Mouse (Mus musculus) B cell, adult 67 days (primary cell): Measurements from ENCODE around the gene Olfr1317. TPM values are rescaled to one million over a fixed set of nuclear protein-coding genes. Genes with fewer than 3 reads are reported as not detected.

Experiments
- total RNA-seq, 2 experiments: library from RNA; stranded (reverse); gene quantifications; 4 replicates each; pipeline ENCODE4 v1.2.4; 2023

Olfr1317 gene
- total RNA-seq = not detected

GRCm38 (mm10) chr2:112140029-112140428 lies at the start of gene Olfr1317:
Olfr1317 (plus strand) TSS chr2:112140329.

DNA sequence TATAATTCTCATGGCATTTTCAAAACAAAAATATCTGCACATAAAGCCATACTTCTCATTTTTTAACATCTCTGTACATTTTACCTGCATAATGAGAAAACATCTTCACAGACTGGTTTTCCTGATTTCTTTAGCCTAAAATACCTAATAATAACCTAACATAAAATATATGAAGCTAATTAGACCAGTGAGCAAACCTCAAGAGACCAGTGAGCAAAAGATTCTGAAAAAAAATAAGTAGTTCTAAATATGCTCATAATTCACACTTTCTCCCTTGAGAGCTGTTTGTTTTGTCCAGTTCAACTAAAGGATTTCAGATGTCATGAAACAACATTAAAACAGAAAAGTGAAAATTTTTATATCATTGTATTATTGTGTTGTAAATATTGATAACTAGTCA lies 43.4 kb upstream of the Olfr1317 start, which contains the start of gene Olfr1314:
Gene Olfr1314 (minus strand): TSS at position 101 of the 400 bp plus-strand sequence.

DNA sequence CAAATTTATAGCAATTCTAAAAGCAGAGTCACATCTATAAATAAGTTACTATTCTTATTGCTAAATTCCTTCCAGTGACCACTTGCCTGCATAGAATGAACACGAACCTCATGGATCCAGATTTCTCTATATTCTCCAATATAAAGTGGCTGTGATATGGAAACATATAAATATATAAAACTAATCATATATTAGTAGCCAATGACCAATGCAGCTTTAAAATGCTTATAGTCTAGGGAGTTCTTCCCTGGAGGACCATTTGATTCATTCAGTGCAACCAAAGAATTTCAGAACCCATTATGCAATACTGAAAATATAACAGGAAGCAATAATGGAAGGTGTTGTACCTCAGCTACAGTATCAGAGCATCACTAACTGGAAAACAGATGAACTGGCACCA lies 24.8 kb upstream of the Olfr1317 start, which contains the start of gene Olfr1315-ps1:
Gene Olfr1315-ps1 (minus strand): TSS at position 101 of the 400 bp plus-strand sequence.

DNA sequence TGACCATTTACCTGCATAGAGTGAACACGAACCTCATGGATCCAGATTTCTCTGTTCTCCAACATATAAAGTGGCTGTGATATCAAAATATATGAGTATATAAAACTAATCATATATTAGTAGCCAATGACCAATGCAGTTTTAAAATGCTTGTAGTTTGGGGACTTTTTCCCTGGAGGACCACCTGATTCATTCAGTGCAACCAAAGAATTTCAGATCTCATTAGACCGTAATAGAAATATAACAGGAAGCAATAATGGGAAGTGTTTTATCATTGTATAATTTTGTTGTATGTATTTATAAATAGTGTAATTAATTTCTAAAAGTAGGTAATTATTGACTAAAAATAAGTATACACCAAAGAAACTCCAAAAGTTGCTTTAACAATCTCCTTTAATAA lies 5.3 kb upstream of the Olfr1317 start, which contains the start of gene Olfr1316:
Gene Olfr1316 (minus strand): TSS at position 101 of the 400 bp plus-strand sequence.

GRCm38 (mm10) chr2:112153898-112154297 lies 13.8 kb downstream of the Olfr1317 start, which contains the start of gene Olfr1318:
Olfr1318 (plus strand) TSS chr2:112154198.

Other genes starting within 250 kb of the Olfr1317 start
- not detected for gene Olfr1306, start 224.1 kb upstream of the Olfr1317 start, total RNA-seq
- under 1 TPM; 0.06 to 0.09 TPM for gene Olfr1307, start 190.9 kb upstream of the Olfr1317 start, total RNA-seq
- not detected for gene Olfr1308, start 175.4 kb upstream of the Olfr1317 start, total RNA-seq
- not detected for gene Olfr1309, start 150.0 kb upstream of the Olfr1317 start, total RNA-seq
- not detected for gene Olfr1310, start 127.6 kb upstream of the Olfr1317 start, total RNA-seq
- not detected for gene Olfr1311, start 115.9 kb upstream of the Olfr1317 start, total RNA-seq
- not detected for gene Olfr1312, start 90.1 kb upstream of the Olfr1317 start, total RNA-seq
- gene Olfr1313, start 62.5 kb upstream of the Olfr1317 start, total RNA-seq = not detected
- gene Olfr1314, start 43.5 kb upstream of the Olfr1317 start, total RNA-seq = not detected
- not detected for gene Olfr1315-ps1, start 24.9 kb upstream of the Olfr1317 start, total RNA-seq
- gene Olfr1316, start 5.4 kb upstream of the Olfr1317 start, total RNA-seq = not detected
- not detected for gene Olfr1318, start 13.9 kb downstream of the Olfr1317 start, total RNA-seq
- 10 to 100 TPM in 1 of 2 experiments, 1 to 10 TPM in 1; 9.5 to 10.7 TPM for gene Lpcat4, start 99.1 kb downstream of the Olfr1317 start, total RNA-seq
- gene Nutm1, start 119.0 kb downstream of the Olfr1317 start, total RNA-seq = not detected
- gene Nop10, start 121.6 kb downstream of the Olfr1317 start, total RNA-seq = 10 to 100 TPM; 72.2 to 76.9 TPM
- gene Slc12a6, start 125.5 kb downstream of the Olfr1317 start, total RNA-seq = 100 to 1,000 TPM; 358 to 399 TPM
- under 1 TPM; 0.32 to 0.36 TPM for gene Gm21985, start 126.0 kb downstream of the Olfr1317 start, total RNA-seq
- 10 to 100 TPM; 29.0 to 29.5 TPM for gene Emc4, start 227.7 kb downstream of the Olfr1317 start, total RNA-seq
- 10 to 100 TPM; 11.8 to 13.6 TPM for gene Katnbl1, start 238.9 kb downstream of the Olfr1317 start, total RNA-seq